9 mouse cellular contexts compared by ENCODE assay signal in the genomic region with DNA sequence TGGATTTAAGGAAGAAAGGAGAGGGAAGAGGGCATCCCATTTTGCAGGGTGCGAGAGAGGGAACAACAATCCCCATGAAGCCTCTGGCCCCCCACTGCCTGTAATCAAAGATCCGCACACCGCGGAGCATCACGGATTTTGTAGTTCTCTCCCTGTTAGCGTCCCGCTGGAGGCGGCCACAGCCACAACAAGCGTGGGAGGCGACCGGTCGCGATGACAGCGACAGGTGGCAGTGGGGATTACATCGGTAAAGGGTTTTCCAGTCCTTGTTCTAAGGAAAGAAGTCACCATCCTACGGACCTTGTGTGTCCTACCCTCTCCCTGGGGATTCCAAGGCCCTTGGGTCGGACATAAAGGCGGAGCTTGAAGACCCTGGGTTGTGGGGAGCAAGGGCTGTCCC. TPM values are rescaled to one million over a fixed set of nuclear protein-coding genes. Genes with fewer than 3 reads are reported as not detected.
A peak's percentile ranks its signal among the peaks of the same experiment; 100 is the strongest.
DNase-seq lines count a peak whose midpoint lies in the region; ATAC-seq and TF ChIP-seq lines count a peak whose summit lies in the region.
"Had no signal": no experiment of that assay in that cellular context is flagged by ENCODE, and none has a peak within 500 bp of the region (broad histone marks: within the 10 kb centered on the region; RNA-seq: fewer than 3 reads in every experiment).

No protein-coding gene starts in this region.

- no peaks in the 10 kb centered on the region; the same call in 1 of the 2 replicates for H3K27me3 ChIP-seq in lung, postnatal 0 days (replicated peaks; ENCODE audit: insufficient read depth, low read length)

- no peaks in the 10 kb centered on the region for H3K36me3 ChIP-seq in lung, postnatal 0 days (ENCODE audit: insufficient read depth, low read length)
- H3K36me3 ChIP-seq: liver, embryonic 15.5 days had no signal

- H3K9me3 ChIP-seq in lung, postnatal 0 days (ENCODE audit: low read length): no peaks in the 10 kb centered on the region
- H3K9me3 ChIP-seq: liver, embryonic 15.5 days had no signal

- peak overlapping the region; percentile 45 for H3K4me2 ChIP-seq in lung, postnatal 0 days (replicated peaks; ENCODE audit: low read depth, low read length)
- H3K4me2 ChIP-seq: liver, embryonic 15.5 days had no signal

- no peak for TF ChIP-seq CTCF in lung, postnatal 0 days (IDR thresholded peaks at IDR 0.05)

- peaks cover 20% of the 10 kb centered on the region; the same call in 1 of the 2 replicates for H3K4me1 ChIP-seq in lung, postnatal 0 days (ENCODE audit: insufficient read depth, low read depth, low read length)

- no peak for TF ChIP-seq EP300 in lung, postnatal 0 days (IDR thresholded peaks at IDR 0.05)

- peak overlapping the region; percentile 4; the same call in 1 of the 2 replicates for H3K4me3 ChIP-seq in lung, postnatal 0 days (ENCODE audit: low read depth, low read length)
- H3K4me3 ChIP-seq: liver, embryonic 15.5 days had no signal

- 0 out of 2 replicates have a peak overlapping the region, but pooled peaks have one; percentile 4 for H3K27ac ChIP-seq in lung, postnatal 0 days (ENCODE audit: low read length)
- H3K27ac ChIP-seq: liver, embryonic 15.5 days had no signal

- ATAC-seq in lung, postnatal 0 days: no peak

- peak; percentile 27 to 32 for DNase-seq in spleen, adult 18-20 months
- DNase-seq in spleen, postnatal 14 days (ENCODE audit: low spot score in 2 of 2): no peak
- peak; percentile 89 to 91 for DNase-seq in cerebellum, postnatal 10 days
- peak; percentile 83 to 88 for DNase-seq in frontal cortex, postnatal 36 days (ENCODE audit: low spot score in 2 of 2)
- peak; percentile 76 for DNase-seq in layer of hippocampus, adult 9-10 months (ENCODE audit: low spot score)
- DNase-seq in lung, postnatal 0 days (ENCODE audit: low spot score): peak; percentile 71
- peak; percentile 91 to 92 for DNase-seq in right cerebral cortex, postnatal 10 days (ENCODE audit: low spot score in 2 of 2)
- no peak for DNase-seq in ovary, postnatal 36 days (ENCODE audit: low spot score)

- 0 out of 2 replicates have a peak overlapping the region, but pooled peaks have one; percentile 12 for H3K9ac ChIP-seq in lung, postnatal 0 days (replicated peaks; ENCODE audit: low read depth)
- H3K9ac ChIP-seq: liver, embryonic 15.5 days had no signal

- WGBS in lung, postnatal 0 days: 2% methylated on average over 18 of the region's 18 CpGs

RNA-seq across cellular contexts. Expression of gene Kcnc3, which starts 3.5 kb away (rescaled TPM):
- polyA plus RNA-seq in lung, postnatal 0 days (2015; fragmentation: Nextera tagmentation; extraction: Ambion mirVana): 3.8 TPM in 2 replicates

RNA-seq across cellular contexts. Expression of gene Napsa, which starts 14.8 kb away (rescaled TPM):
- 824 and 832 TPM in 2 replicates for polyA plus RNA-seq in lung, postnatal 0 days (2015; fragmentation: Nextera tagmentation; extraction: Ambion mirVana)

RNA-seq across cellular contexts. Expression of gene Nr1h2, which starts 33.2 kb away (rescaled TPM):
- polyA plus RNA-seq in lung, postnatal 0 days (2015; fragmentation: Nextera tagmentation; extraction: Ambion mirVana): 74.8 and 84.3 TPM in 2 replicates

RNA-seq across cellular contexts. Expression of gene Pold1, which starts 38.3 kb away (rescaled TPM):
- 13.5 and 17.5 TPM in 2 replicates for polyA plus RNA-seq in lung, postnatal 0 days (2015; fragmentation: Nextera tagmentation; extraction: Ambion mirVana)

RNA-seq across cellular contexts. Expression of gene Spib, which starts 55.1 kb away (rescaled TPM):
- polyA plus RNA-seq in lung, postnatal 0 days (2015; fragmentation: Nextera tagmentation; extraction: Ambion mirVana): 0.72 and 1.2 TPM in 2 replicates

Comparison
In these comparisons a context has a peak if more than half of its experiments do, and no peak if none do; other contexts are left out.
1. DNase-seq: peak in spleen, adult 18-20 months (2 of 2), cerebellum, postnatal 10 days (2 of 2), frontal cortex, postnatal 36 days (2 of 2), layer of hippocampus, adult 9-10 months (single experiment), lung, postnatal 0 days (single experiment) and right cerebral cortex, postnatal 10 days (2 of 2); none in spleen, postnatal 14 days (0 of 2) and ovary, postnatal 36 days (single experiment).